Mouse (Mus musculus) liver (tissue): ENCODE measurements around the gene Prdm10.
A peak's percentile ranks its signal among the peaks of the same experiment; 100 is the strongest.

Experiments
- DNase-seq: peaks from one replicate; pipeline ENCODE4 v3.0.0-alpha.2; 2020; ENCODE audit warnings: mixed read lengths

Prdm10 gene

GRCm38 (mm10) chr9:31307232-31307631 is 26.9 kb downstream of the Prdm10 start:
- DNase-seq, result no peak

- DNase-seq, result no peak
Measured at GRCm38 (mm10) chr9:31309041-31309440, 28.7 kb downstream of the Prdm10 start.

GRCm38 (mm10) chr9:31310662-31311061 is 30.3 kb downstream of the Prdm10 start:
- DNase-seq, result no peak

DNA sequence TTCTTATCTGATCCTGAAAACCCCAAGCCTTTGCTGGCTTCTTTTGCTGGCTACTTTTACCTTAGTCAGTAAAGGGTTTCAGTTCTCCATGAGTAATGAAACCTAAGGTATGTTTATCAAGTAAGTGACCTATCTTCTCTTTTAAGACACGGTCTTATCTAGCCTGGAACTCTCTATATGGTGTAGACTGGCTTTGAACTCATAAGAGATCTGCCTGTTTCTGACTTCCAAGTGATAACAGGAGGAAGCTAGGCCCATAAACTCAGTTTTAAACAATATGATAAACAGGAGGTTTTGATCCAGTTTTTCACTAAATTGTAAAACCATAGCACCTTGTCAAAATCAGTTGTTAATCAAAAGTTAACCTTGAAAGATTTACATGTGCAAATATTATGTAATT is 33.5 kb downstream of the Prdm10 start:
- no peak for DNase-seq

GRCm38 (mm10) chr9:31315983-31316382 is 35.6 kb downstream of the Prdm10 start:
- DNase-seq, result no peak

GRCm38 (mm10) chr9:31318956-31319355 is 38.6 kb downstream of the Prdm10 start:
- DNase-seq, result no peak

- no peak for DNase-seq
Measured at GRCm38 (mm10) chr9:31320734-31321133, 40.4 kb downstream of the Prdm10 start.

DNA sequence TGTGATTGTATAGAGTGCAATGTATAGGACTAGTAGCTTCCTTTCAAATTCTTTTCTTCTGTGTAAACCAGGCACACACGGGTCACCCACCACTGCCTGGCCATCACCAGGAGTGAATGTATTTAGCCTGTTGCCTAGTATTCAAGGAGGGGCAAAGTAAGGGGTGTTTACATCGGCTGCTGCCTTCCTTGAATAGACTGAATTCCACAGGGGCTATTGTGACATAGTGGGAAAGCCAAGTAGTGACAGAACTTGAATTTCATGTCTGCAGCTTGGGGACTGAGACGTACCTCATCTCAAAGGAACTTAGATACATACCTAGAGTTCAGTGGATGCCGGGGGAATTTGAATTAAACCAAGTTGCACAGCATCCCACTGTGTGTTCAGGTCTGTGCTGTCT is 41.2 kb downstream of the Prdm10 start:
- DNase-seq, result no peak

GRCm38 (mm10) chr9:31322090-31322489 is 41.8 kb downstream of the Prdm10 start:
- no peak for DNase-seq

DNA sequence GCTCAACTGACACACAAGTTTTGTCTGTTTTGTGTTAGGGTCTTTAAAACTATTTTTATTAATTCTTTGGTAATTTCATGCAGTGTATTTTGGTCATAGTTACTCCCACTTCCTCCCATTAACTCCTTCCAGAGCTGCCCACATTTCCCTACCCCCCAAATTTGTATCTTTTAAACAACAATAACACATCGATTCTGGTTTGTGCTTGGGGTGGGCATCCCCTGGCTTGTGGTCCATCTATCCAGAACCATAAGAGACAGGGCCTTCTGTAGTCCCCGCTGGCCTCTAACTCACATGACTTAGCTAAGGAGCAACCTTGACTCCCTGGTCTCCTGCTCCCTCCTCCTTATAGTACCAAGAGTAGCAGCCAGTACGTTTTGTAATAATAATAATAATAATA is 50.5 kb downstream of the Prdm10 start:
- DNase-seq, result no peak

- no peak for DNase-seq
Measured at GRCm38 (mm10) chr9:31331246-31331645, 50.9 kb downstream of the Prdm10 start.

DNA sequence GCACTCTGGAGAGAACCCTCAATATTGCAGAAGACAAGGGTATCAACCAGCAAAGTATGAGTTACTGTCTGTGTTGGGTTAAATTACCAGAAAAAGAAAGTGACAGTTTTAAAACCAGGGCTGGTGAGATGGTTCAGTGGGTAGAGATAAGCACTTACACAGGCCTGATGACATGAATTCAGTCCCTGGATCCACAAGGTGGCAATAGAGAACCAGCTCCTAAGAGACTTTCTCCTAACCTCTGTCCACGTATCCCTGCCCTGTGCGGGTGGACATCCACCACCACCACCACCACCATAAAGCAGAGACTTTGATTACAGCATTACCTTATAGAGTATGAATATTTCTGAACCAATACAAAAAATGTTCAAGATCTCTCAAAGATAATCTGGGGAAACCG is 51.6 kb downstream of the Prdm10 start:
- no peak for DNase-seq

DNA sequence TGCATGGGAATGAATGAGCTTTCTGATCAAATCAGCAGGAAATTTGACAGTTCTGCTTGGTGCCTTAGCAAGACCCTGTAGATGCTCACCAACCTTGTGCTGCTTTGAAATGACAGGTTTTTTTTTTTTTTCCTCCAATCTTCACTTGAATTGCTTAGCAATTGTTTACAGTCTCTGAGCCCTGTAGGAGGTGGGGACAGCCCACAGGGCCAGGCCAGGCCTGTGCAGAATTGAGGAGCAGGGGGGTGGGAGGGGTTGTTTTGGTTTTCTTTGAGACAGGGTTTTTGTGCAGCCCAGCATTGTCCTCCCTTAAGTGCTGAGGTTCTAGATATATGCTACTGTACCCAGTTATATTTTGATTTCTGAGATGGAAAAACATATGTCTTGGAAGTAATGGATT is 52.5 kb downstream of the Prdm10 start:
- DNase-seq, result no peak

DNA sequence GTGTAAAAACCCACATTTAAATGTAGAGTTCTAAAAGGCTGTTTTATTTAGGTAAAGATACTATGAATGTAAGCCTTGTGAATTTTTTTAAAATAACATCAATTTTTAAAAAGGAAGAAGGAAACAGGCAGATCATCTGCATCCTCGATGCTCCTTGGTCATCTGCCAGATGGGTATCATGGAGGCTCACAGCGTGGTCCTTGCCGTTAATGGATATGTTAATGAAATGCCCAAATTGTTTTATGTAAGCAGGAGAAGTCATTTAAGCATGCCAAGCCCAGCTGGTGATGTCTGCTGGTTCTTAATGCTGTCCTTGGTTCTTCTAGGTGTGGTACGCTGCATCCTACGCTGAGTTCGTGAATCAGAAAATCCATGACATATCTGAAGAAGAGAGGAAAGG is 54.7 kb downstream of the Prdm10 start:
- DNase-seq, result no peak

GRCm38 (mm10) chr9:31344289-31344831 is 64.0 kb downstream of the Prdm10 start:
- DNase-seq, result no peak

DNA sequence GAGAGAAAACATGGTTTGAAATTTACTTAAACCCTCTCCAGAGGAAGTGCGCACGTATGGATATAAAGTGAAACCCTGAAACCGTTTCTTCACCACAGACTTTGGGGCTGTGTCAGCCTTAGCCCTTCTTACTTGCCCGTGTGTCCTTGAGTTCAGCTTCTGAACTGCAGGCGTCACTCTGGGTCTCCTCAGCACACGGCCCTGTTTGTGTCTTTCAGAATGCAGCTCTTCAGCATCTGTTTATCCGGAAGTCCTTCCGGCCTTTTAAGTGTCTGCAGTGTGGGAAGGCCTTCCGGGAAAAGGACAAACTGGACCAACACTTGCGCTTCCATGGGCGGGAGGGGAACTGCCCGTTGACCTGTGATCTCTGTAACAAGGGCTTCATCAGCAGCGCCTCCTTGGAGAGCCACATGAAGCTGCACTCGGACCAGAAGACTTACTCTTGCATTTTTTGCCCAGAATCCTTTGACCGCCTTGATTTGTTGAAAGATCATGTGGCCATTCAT is 66.3 kb downstream of the Prdm10 start:
- DNase-seq, result no peak

GRCm38 (mm10) chr9:31348458-31348857 is 68.1 kb downstream of the Prdm10 start:
- DNase-seq, result no peak

DNA sequence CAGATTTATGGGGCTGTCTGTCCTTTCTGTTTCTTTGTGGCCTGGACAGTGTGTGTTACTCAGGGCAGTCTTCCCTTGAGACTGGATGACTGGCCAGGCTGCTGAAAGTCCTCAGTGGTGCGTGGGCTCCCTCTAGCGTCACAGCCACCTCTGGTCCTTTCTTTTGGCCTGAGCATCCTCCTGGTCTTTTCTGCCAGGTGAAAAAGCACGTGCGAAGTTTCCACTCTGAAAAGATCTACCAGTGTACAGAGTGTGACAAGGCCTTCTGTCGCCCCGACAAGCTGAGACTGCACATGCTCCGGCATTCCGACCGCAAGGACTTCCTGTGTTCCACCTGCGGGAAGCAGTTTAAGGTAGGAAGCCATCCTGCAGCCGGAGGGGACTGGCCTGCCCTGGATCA is 68.6 kb downstream of the Prdm10 start:
- peak; percentile 68 for DNase-seq

DNA sequence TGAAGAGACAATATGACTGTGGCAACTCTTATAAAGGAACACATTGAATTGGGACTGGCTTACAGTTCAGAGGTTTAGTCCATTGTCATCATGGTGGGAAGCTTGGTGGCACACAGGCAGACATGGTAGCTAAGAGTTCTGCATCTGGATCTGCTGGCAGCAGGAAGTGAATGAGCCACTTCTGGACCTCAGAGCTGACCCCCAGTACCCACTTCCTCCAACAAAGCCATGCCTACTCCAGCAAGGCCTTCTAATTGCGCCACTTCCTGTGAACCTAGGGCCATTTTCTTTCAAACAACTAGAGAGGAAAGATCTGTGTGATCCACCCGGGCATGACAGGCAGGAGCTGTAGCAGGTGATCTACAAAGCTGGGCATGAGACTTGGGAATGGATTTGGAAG is 72.4 kb downstream of the Prdm10 start:
- DNase-seq, result no peak

DNA sequence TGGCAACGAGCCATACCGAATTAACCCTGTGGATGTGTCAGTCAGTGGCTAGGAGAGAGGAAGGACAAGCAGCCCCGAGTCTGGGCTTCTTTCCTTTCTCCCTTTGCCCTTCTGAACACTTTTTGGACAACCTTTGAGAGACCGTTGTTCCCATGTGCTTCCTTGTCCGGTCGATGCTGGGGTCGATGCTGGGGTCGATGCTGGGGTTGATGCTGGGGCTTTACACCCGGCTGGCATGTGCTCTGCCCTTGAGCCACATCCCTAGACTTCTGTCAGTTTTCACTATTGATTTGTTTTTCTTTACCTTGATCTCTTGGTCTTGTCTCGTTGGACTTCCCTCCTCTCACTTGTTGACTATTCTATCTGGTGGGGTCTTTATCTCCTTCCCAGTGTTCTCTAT is 73.2 kb downstream of the Prdm10 start:
- no peak for DNase-seq

DNA sequence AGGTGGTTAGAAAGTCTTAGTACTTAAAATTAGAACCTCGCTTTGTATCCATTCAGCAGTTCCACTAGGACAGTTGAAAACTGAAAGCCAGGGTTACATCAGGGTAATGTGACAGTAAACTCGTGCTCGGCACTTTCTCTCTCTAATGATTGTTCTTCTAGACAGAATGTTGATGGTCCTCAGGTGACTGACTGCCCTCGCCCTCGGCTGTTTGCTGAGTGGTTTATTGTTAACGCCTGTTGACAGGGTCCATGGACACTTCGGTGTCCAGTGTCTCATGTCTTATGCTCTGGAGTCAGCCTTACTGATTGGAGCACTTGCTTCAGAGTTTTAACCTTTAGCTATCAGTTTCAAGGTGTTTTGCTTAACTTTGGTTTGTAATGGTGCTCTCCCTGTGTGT is 73.7 kb downstream of the Prdm10 start:
- DNase-seq, result peak; percentile 16

DNA sequence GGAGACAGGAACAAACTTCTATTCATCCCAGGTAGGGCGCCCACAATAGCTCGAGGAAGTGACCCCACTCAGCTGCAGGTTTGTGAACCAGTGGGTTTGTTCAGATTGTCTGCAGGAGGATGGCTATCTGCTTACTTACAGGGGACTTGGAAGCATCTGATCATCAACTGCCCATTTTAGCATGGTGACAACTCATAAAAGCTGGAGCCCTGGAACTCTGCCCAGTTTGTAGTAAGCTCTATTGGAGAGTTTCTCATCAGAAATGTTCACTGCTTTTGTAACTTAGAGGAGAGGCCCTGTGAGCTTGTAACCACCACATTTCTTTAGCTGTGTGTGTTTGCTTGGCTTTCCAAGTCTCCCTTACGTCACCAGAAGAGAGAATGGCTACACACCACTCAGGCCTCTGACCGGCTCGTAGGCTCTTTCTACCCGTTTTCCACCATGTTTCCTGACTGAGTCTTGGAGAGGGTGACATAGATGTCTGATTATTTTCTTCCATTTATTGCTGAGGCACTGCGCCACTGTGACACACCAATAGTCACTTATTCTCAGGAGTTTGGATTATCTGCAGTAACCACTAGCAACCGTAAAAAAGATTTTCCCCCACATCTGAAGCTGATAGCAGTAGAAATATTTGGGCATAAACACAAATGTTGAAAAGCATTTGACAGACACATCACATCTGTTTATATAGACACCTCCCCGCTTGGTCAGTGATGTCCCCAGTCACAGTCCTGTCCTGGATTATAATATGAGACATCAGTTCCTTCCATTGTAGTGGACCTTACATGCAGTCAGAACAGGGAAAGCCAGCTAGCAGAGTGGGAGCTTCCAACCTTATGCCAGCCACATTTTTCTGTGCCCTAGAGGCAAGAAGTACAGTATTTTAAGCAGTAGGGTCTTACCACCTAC is 83.6 kb downstream of the Prdm10 start:
- no peak for DNase-seq

GRCm38 (mm10) chr9:31365086-31365485 is 84.7 kb downstream of the Prdm10 start:
- DNase-seq, result peak; percentile 32

- no peak for DNase-seq
Measured at GRCm38 (mm10) chr9:31371740-31372139, 91.4 kb downstream of the Prdm10 start.
